Mouse (Mus musculus) myocyte (in vitro differentiated cells): ENCODE measurements around the gene Eme2. TPM values are rescaled to one million over a fixed set of nuclear protein-coding genes. Genes with fewer than 3 reads are reported as not detected.

Source experiments
- H3K27me3 ChIP-seq: one replicate; pipeline ENCODE4 v1.6.1; 2011; ENCODE audit not compliant: control insufficient read depth, insufficient read depth, insufficient read length
- H3K36me3 ChIP-seq: one replicate; pipeline ENCODE4 v1.6.1; 2011; ENCODE audit not compliant: control insufficient read depth, insufficient read depth
- H3K4me2 ChIP-seq: one replicate; pipeline ENCODE4 v1.6.1; 2011; ENCODE audit warnings: low read depth, control low read depth
- H3K4me3 ChIP-seq: one replicate; pipeline ENCODE4 v1.5.1; 2011; ENCODE audit warnings: mild to moderate bottlenecking, control low read depth, moderate library complexity
- H3K79me2 ChIP-seq: one replicate; pipeline ENCODE4 v1.6.1; 2011; ENCODE audit not compliant: control insufficient read depth, insufficient read depth
- H3ac ChIP-seq: one replicate; pipeline ENCODE4 v1.6.1; 2011; ENCODE audit not compliant: control insufficient read depth, insufficient read length
- CEBPB ChIP-seq: IDR thresholded peaks from 2 replicates; pipeline ENCODE4 v1.6.1; 2011; ENCODE audit warnings: mild to moderate bottlenecking, moderate library complexity; ENCODE audit not compliant: poor library complexity, insufficient read depth, severe bottlenecking
- E2F4 ChIP-seq: IDR thresholded peaks from one replicate; pipeline ENCODE4 v1.6.1; 2011; ENCODE audit warnings: mild to moderate bottlenecking, control low read depth, moderate library complexity; ENCODE audit not compliant: insufficient read depth
- MAX ChIP-seq: IDR thresholded peaks from one replicate; pipeline ENCODE4 v1.6.1; 2011; ENCODE audit warnings: low read depth, mild to moderate bottlenecking, control low read depth
- MYOD1 ChIP-seq, 3 experiments: IDR thresholded peaks; one replicate each; pipeline ENCODE4 v1.6.1; 2011; ENCODE audit warnings: control low read depth in 2 of 3, low read depth in 2 of 3, mild to moderate bottlenecking in 2 of 3, moderate library complexity in 1 of 3; ENCODE audit not compliant: insufficient read length in 2 of 3, control insufficient read depth in 1 of 3
- MYOG ChIP-seq, 3 experiments: IDR thresholded peaks; one replicate each; pipeline ENCODE4 v1.6.1; 2011; ENCODE audit warnings: control low read depth in 2 of 3, low read depth in 2 of 3, mild to moderate bottlenecking in 2 of 3; ENCODE audit not compliant: insufficient read length in 2 of 3, control insufficient read depth in 1 of 3, insufficient read depth in 1 of 3
- POLR2A ChIP-seq: IDR thresholded peaks from one replicate; pipeline ENCODE4 v1.6.1; 2011; ENCODE audit warnings: low read depth, mild to moderate bottlenecking, control low read depth, moderate library complexity; ENCODE audit not compliant: insufficient read length
- POLR2AphosphoS2 ChIP-seq: IDR thresholded peaks from one replicate; pipeline ENCODE4 v1.6.1; 2011; ENCODE audit warnings: low read depth, control low read depth; ENCODE audit not compliant: insufficient read length
- REST ChIP-seq: IDR thresholded peaks from one replicate; pipeline ENCODE4 v1.6.1; 2011; ENCODE audit warnings: mild to moderate bottlenecking, control low read depth, moderate library complexity; ENCODE audit not compliant: insufficient read depth, insufficient read length
- SRF ChIP-seq: IDR thresholded peaks from one replicate; pipeline ENCODE4 v1.6.1; 2011; ENCODE audit warnings: low read depth; ENCODE audit not compliant: control insufficient read depth, insufficient read length
- TCF12 ChIP-seq: IDR thresholded peaks from one replicate; pipeline ENCODE4 v1.6.1; 2011; ENCODE audit warnings: mild to moderate bottlenecking, control low read depth; ENCODE audit not compliant: poor library complexity, insufficient read depth, severe bottlenecking
- TCF3 ChIP-seq: IDR thresholded peaks from one replicate; pipeline ENCODE4 v1.6.1; 2011; ENCODE audit warnings: low read depth, control low read depth; ENCODE audit not compliant: insufficient read length
- USF1 ChIP-seq: IDR thresholded peaks from one replicate; pipeline ENCODE4 v1.6.1; 2011; ENCODE audit warnings: low read depth, mild to moderate bottlenecking, control low read depth, moderate library complexity
- polyA plus RNA-seq: library from polyadenylated mRNA; unstranded; fragments of >200 nt; fragmentation: generic; extraction: Trizol; gene quantifications from one replicate; pipeline ENCODE4 v1.2.1, GENCODE M21; 2012; ENCODE audit warnings: missing spikeins

Eme2 gene
- polyA plus RNA-seq, 1 experiment: 12.5 TPM

GRCm38 (mm10) chr17:24873695-24874404 is 21.0 kb downstream of the Eme2 start:
- TF ChIP-seq E2F4 (no peak), TCF12 (no peak), SRF (no peak), MYOG (IDR thresholded peaks at IDR 0.05; ENCODE audit: control insufficient read depth in 1 of 3, insufficient read depth in 1 of 3, insufficient read length in 2 of 3, low read depth in 2 of 3) (no peak), MYOD1 (IDR thresholded peaks at IDR 0.05; ENCODE audit: control insufficient read depth in 1 of 3, insufficient read length in 2 of 3, low read depth in 2 of 3) (no peak), USF1 (no peak), POLR2A (no peak), POLR2AphosphoS2 (no peak), REST (no peak), MAX (no peak)
- H3ac ChIP-seq: no peak overlapping the region

GRCm38 (mm10) chr17:24867914-24868313 is 27.0 kb downstream of the Eme2 start:
- Histone ChIP-seq H3K36me3 (no peaks in the 10 kb centered on the region), H3ac (no peak overlapping the region), H3K27me3 (no peaks in the 10 kb centered on the region), H3K79me2 (no peaks in the 10 kb centered on the region), H3K4me3 (no peak overlapping the region), H3K4me2 (no peak overlapping the region)
- TF ChIP-seq MAX (no peak), SRF (no peak), MYOD1 (IDR thresholded peaks at IDR 0.05; ENCODE audit: control insufficient read depth in 1 of 3, insufficient read length in 2 of 3, low read depth in 2 of 3) (no peak), POLR2A (no peak), TCF3 (no peak), E2F4 (no peak), CEBPB (no peak), REST (no peak), USF1 (no peak), POLR2AphosphoS2 (no peak), TCF12 (no peak), MYOG (IDR thresholded peaks at IDR 0.05; ENCODE audit: control insufficient read depth in 1 of 3, insufficient read depth in 1 of 3, insufficient read length in 2 of 3, low read depth in 2 of 3) (no peak)

More at GRCm38 (mm10) chr17:24873695-24874404, 21.0 kb downstream of the Eme2 start:
- Histone ChIP-seq H3K36me3 (no peaks in the 10 kb centered on the region), H3K4me3 (no peak overlapping the region), H3K79me2 (no peaks in the 10 kb centered on the region), H3K27me3 (peaks cover 5% of the 10 kb centered on the region), H3K4me2 (no peak overlapping the region)

GRCm38 (mm10) chr17:24865776-24866175 is 29.1 kb downstream of the Eme2 start, which contains the start of gene Igfals:
Igfals (plus strand) TSS chr17:24865997.
- TF ChIP-seq TCF3 (no peak), E2F4 (no peak), TCF12 (no peak), USF1 (no peak), REST (no peak), POLR2AphosphoS2 (no peak), POLR2A (no peak), MYOG (IDR thresholded peaks at IDR 0.05; ENCODE audit: control insufficient read depth in 1 of 3, insufficient read depth in 1 of 3, insufficient read length in 2 of 3, low read depth in 2 of 3) (no peak), MYOD1 (IDR thresholded peaks at IDR 0.05; ENCODE audit: control insufficient read depth in 1 of 3, insufficient read length in 2 of 3, low read depth in 2 of 3) (no peak), SRF (no peak)
- H3K27me3 ChIP-seq: no peaks in the 10 kb centered on the region
- H3K36me3 ChIP-seq: no peaks in the 10 kb centered on the region
- H3K4me3 ChIP-seq: no peak within 1 kb of the TSS
- no peak within 1 kb of the TSS for H3ac ChIP-seq
- H3K79me2 ChIP-seq: no peaks in the 10 kb centered on the region
- no peak within 1 kb of the TSS for H3K4me2 ChIP-seq

- TF ChIP-seq MYOD1 (IDR thresholded peaks at IDR 0.05; ENCODE audit: control insufficient read depth in 1 of 3, insufficient read length in 2 of 3, low read depth in 2 of 3) (no peak), MYOG (IDR thresholded peaks at IDR 0.05; ENCODE audit: control insufficient read depth in 1 of 3, insufficient read depth in 1 of 3, insufficient read length in 2 of 3, low read depth in 2 of 3) (no peak), TCF3 (no peak), SRF (no peak), USF1 (no peak), REST (no peak), E2F4 (no peak), MAX (no peak), POLR2A (no peak), POLR2AphosphoS2 (no peak), CEBPB (no peak), TCF12 (no peak)
- H3K4me2 ChIP-seq: no peak overlapping the region
- no peak overlapping the region for H3ac ChIP-seq
- H3K4me3 ChIP-seq: no peak overlapping the region
- no peaks in the 10 kb centered on the region for H3K79me2 ChIP-seq
- H3K27me3 ChIP-seq: no peaks in the 10 kb centered on the region
- H3K36me3 ChIP-seq: no peaks in the 10 kb centered on the region
These were observed 33.1 kb downstream of the Eme2 start for GRCm38 (mm10) chr17:24861785-24862184.

- Histone ChIP-seq H3K4me2 (no peak overlapping the region), H3K4me3 (no peak overlapping the region), H3ac (no peak overlapping the region), H3K27me3 (no peaks in the 10 kb centered on the region), H3K79me2 (no peaks in the 10 kb centered on the region), H3K36me3 (no peaks in the 10 kb centered on the region)
- no peak for TF ChIP-seq MAX
- TF ChIP-seq USF1: no peak
- TF ChIP-seq POLR2AphosphoS2: no peak
- no peak for TF ChIP-seq REST
- TF ChIP-seq TCF12: no peak
- TF ChIP-seq MYOG (IDR thresholded peaks at IDR 0.05; ENCODE audit: control insufficient read depth in 1 of 3, insufficient read depth in 1 of 3, insufficient read length in 2 of 3, low read depth in 2 of 3): no peak
- no peak for TF ChIP-seq TCF3
- no peak for TF ChIP-seq SRF
- no peak for TF ChIP-seq POLR2A
- TF ChIP-seq E2F4: no peak
- TF ChIP-seq CEBPB: no peak
- TF ChIP-seq MYOD1 (IDR thresholded peaks at IDR 0.05; ENCODE audit: control insufficient read depth in 1 of 3, insufficient read length in 2 of 3, low read depth in 2 of 3): no peak
These were observed 34.8 kb downstream of the Eme2 start for GRCm38 (mm10) chr17:24860076-24860475.
